Mouse (Mus musculus): ENCODE results near the gene Abhd5.
"Not testable (repeated sequence)": the region's sequence is repeated elsewhere in the genome, so short reads cannot be mapped to it uniquely, and the experiment has no call there.

DNA sequence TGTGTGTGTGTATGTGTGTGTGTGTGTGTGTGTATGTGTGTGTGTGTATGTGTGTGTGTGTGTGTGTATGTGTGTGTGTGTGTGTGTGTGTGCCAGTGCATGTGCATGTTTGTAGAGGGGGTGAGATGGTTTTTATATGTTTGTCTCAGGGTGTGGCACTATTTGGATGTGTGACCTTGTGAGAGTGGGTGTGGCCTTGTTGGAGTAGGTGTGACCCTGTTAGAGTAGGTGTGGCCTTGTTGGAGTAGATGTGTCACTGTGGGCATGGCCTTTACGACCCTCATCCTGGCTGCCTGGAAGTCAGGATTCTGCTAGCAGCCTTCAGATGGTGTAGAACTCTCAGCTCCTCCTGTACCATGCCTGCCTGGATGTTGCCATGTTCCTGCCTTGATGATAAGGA, 38.3 kb upstream of the Abhd5 start:
- TF ChIP-seq POLR2A (IDR thresholded peaks at IDR 0.05; ENCODE audit: control insufficient read depth in 1 of 2, insufficient read depth in 1 of 2, low read depth in 1 of 2, low read length in 2 of 2, poor library complexity in 1 of 2); ETS1 (IDR thresholded peaks at IDR 0.05; ENCODE audit: low read depth, low read length); CTCF (IDR thresholded peaks at IDR 0.05 in 2 of 3, conservative IDR thresholded peaks at IDR 0.05 in 1 of 3; ENCODE audit: control insufficient read depth in 1 of 3, insufficient read depth in 1 of 3, low read depth in 2 of 3, low read length in 3 of 3, poor library complexity in 1 of 3, severe bottlenecking in 1 of 3); ZNF384 (IDR thresholded peaks at IDR 0.05; ENCODE audit: low read depth, low read length); MAFK (IDR thresholded peaks at IDR 0.05; ENCODE audit: borderline replicate concordance, low read depth, low read length); MYB (IDR thresholded peaks at IDR 0.05; ENCODE audit: low read depth, low read length); GATA1 (IDR thresholded peaks at IDR 0.05; ENCODE audit: low read depth, low read length): not testable (repeated sequence)

All from MEL (cell line).